Mouse (Mus musculus) stomach, embryonic 15.5 days (tissue): ENCODE results near the gene Mgll. TPM values are rescaled to one million over a fixed set of nuclear protein-coding genes. Genes with fewer than 3 reads are reported as not detected.

Source experiments
- ATAC-seq: fragments of 200-750 bp; cut with Nextera tagmentation; 2 replicates; pipeline ENCODE4 v1.8.0; 2017; ENCODE audit warnings: low read depth, moderate number of reproducible peaks, moderate TSS enrichment; ENCODE audit not compliant: insufficient read depth, low FRiP score
- H3K27ac ChIP-seq: fragments of 300-500 bp; sonication (generic); 2 replicates; pipeline ENCODE4 v1.5.1; 2015; ENCODE audit warnings: mild to moderate bottlenecking, inconsistent platforms
- H3K27me3 ChIP-seq: fragments of 300-500 bp; sonication (generic); replicated peaks from 2 replicates; pipeline ENCODE4 v1.6.1; 2015; ENCODE audit warnings: inconsistent platforms
- H3K36me3 ChIP-seq: fragments of 300-500 bp; sonication (generic); 2 replicates; pipeline ENCODE4 v1.6.1; 2015; ENCODE audit warnings: inconsistent platforms
- H3K4me1 ChIP-seq: fragments of 300-500 bp; sonication (generic); 2 replicates; pipeline ENCODE4 v1.6.1; 2015; ENCODE audit warnings: inconsistent platforms
- H3K4me2 ChIP-seq: fragments of 300-500 bp; sonication (generic); 2 replicates; pipeline ENCODE4 v1.6.1; 2015; ENCODE audit warnings: mild to moderate bottlenecking, inconsistent platforms
- H3K4me3 ChIP-seq: fragments of 300-500 bp; sonication (generic); replicated peaks from 2 replicates; pipeline ENCODE4 v1.5.1; 2015; ENCODE audit warnings: inconsistent platforms
- H3K9ac ChIP-seq: fragments of 300-500 bp; sonication (generic); 2 replicates; pipeline ENCODE4 v1.6.1; 2015; ENCODE audit warnings: inconsistent platforms
- H3K9me3 ChIP-seq: fragments of 300-500 bp; sonication (generic); 2 replicates; pipeline ENCODE4 v1.6.1; 2016; ENCODE audit warnings: inconsistent platforms
- WGBS: fragments of 180-500 bp; shearing (Covaris S2); methylation state at CpG from one replicate; pipeline ENCODE4 v1.1.7; 2015; 5-methylcytosine and 5-hydroxymethylcytosine counted together
- polyA plus RNA-seq: library from polyadenylated mRNA; unstranded; fragments of >200 nt; fragmentation: Nextera tagmentation; extraction: Ambion mirVana; gene quantifications from 2 replicates; pipeline ENCODE4 v1.2.1, GENCODE M21; 2015

Gene Mgll
- polyA plus RNA-seq, 1 experiment from 2014 or later: 109 TPM

GRCm38 (mm10) chr6:88736337-88736736, 12.1 kb downstream of the Mgll start:
- no peak overlapping the region for H3K9ac ChIP-seq
- 0 out of 2 replicates have a peak, but pooled peaks cover 10% of the 10 kb centered on the region for H3K36me3 ChIP-seq
- ATAC-seq: no peak
- WGBS: 69% methylated on average over 8 of the region's 8 CpGs
- 0 out of 2 replicates have a peak overlapping the region, but pooled peaks have one; percentile 20 for H3K4me2 ChIP-seq
- peaks cover 36% of the 10 kb centered on the region for H3K4me1 ChIP-seq
- H3K27me3 ChIP-seq: no peaks in the 10 kb centered on the region
- H3K9me3 ChIP-seq: no peaks in the 10 kb centered on the region
- H3K27ac ChIP-seq: peak overlapping the region; percentile 44; the same call in 1 of the 2 replicates
- H3K4me3 ChIP-seq: no peak overlapping the region

- no peaks in the 10 kb centered on the region for H3K27me3 ChIP-seq
- H3K27ac ChIP-seq: peak overlapping the region; percentile 44; the same call in 1 of the 2 replicates
- no peak overlapping the region for H3K4me3 ChIP-seq
- H3K4me1 ChIP-seq: peaks cover 31% of the 10 kb centered on the region
- 51% methylated on average over 16 of the region's 16 CpGs for WGBS
- H3K9me3 ChIP-seq: no peaks in the 10 kb centered on the region
- ATAC-seq: peak; percentile 25; the same call in 1 of the 2 replicates
- H3K36me3 ChIP-seq: 0 out of 2 replicates have a peak, but pooled peaks cover 10% of the 10 kb centered on the region
- no peak overlapping the region for H3K9ac ChIP-seq
- H3K4me2 ChIP-seq: peak overlapping the region; percentile 20; the same call in 1 of the 2 replicates
These were observed 12.7 kb downstream of the Mgll start for GRCm38 (mm10) chr6:88736741-88737508.

GRCm38 (mm10) chr6:88737509-88737888, 13.3 kb downstream of the Mgll start:
- 65% methylated on average over 6 of the region's 6 CpGs for WGBS
- Histone ChIP-seq H3K9me3 (no peaks in the 10 kb centered on the region), H3K36me3 (0 out of 2 replicates have a peak, but pooled peaks cover 10% of the 10 kb centered on the region), H3K4me3 (no peak overlapping the region), H3K4me2 (no peak overlapping the region), H3K27me3 (no peaks in the 10 kb centered on the region), H3K27ac (no peak overlapping the region), H3K4me1 (peaks cover 29% of the 10 kb centered on the region), H3K9ac (no peak overlapping the region)
- ATAC-seq: no peak

- H3K4me3 ChIP-seq: no peak overlapping the region
- no peaks in the 10 kb centered on the region for H3K36me3 ChIP-seq
- WGBS: 83% methylated on average over 3 of the region's 3 CpGs
- no peak overlapping the region for H3K27ac ChIP-seq
- H3K27me3 ChIP-seq: no peaks in the 10 kb centered on the region
- peak; percentile 80; the same call in 1 of the 2 replicates for ATAC-seq
- H3K9ac ChIP-seq: no peak overlapping the region
- peaks cover 20% of the 10 kb centered on the region for H3K4me1 ChIP-seq
- no peaks in the 10 kb centered on the region for H3K9me3 ChIP-seq
- H3K4me2 ChIP-seq: no peak overlapping the region
These were observed 16.8 kb downstream of the Mgll start for GRCm38 (mm10) chr6:88741041-88741440.

- H3K9me3 ChIP-seq: no peaks in the 10 kb centered on the region
- WGBS: 86% methylated on average over 3 of the region's 3 CpGs
- no peak for ATAC-seq
- H3K4me3 ChIP-seq: no peak overlapping the region
- H3K4me2 ChIP-seq: no peak overlapping the region
- no peaks in the 10 kb centered on the region for H3K27me3 ChIP-seq
- H3K36me3 ChIP-seq: no peaks in the 10 kb centered on the region
- H3K9ac ChIP-seq: no peak overlapping the region
- H3K27ac ChIP-seq: no peak overlapping the region
- peaks cover 14% of the 10 kb centered on the region; the same call in 1 of the 2 replicates for H3K4me1 ChIP-seq
These were observed 17.6 kb downstream of the Mgll start for GRCm38 (mm10) chr6:88741791-88742190.

GRCm38 (mm10) chr6:88742286-88743011, 18.2 kb downstream of the Mgll start:
- Histone ChIP-seq H3K36me3 (no peaks in the 10 kb centered on the region), H3K4me3 (no peak overlapping the region), H3K4me2 (no peak overlapping the region), H3K9me3 (no peaks in the 10 kb centered on the region), H3K27ac (no peak overlapping the region), H3K9ac (no peak overlapping the region), H3K4me1 (0 out of 2 replicates have a peak, but pooled peaks cover 8% of the 10 kb centered on the region), H3K27me3 (no peaks in the 10 kb centered on the region)
- WGBS: 73% methylated on average over 9 of the region's 9 CpGs
- no peak for ATAC-seq

- H3K27ac ChIP-seq: no peak overlapping the region
- no peaks in the 10 kb centered on the region for H3K27me3 ChIP-seq
- ATAC-seq: no peak
- 64% methylated on average over 14 of the region's 14 CpGs for WGBS
- H3K9me3 ChIP-seq: no peaks in the 10 kb centered on the region
- H3K9ac ChIP-seq: no peak overlapping the region
- H3K4me2 ChIP-seq: no peak overlapping the region
- H3K4me1 ChIP-seq: 0 out of 2 replicates have a peak, but pooled peaks cover 3% of the 10 kb centered on the region
- H3K36me3 ChIP-seq: no peaks in the 10 kb centered on the region
- H3K4me3 ChIP-seq: no peak overlapping the region
These were observed 19.5 kb downstream of the Mgll start for GRCm38 (mm10) chr6:88743601-88744291.

GRCm38 (mm10) chr6:88745027-88745426, 20.8 kb downstream of the Mgll start:
- ATAC-seq: no peak
- Histone ChIP-seq H3K9me3 (no peaks in the 10 kb centered on the region), H3K4me3 (no peak overlapping the region), H3K4me1 (0 out of 2 replicates have a peak, but pooled peaks cover 3% of the 10 kb centered on the region), H3K27me3 (no peaks in the 10 kb centered on the region), H3K4me2 (no peak overlapping the region), H3K36me3 (no peaks in the 10 kb centered on the region), H3K9ac (no peak overlapping the region), H3K27ac (no peak overlapping the region)
- whole genome bisulfite sequencing: 81% methylated on average over 10 of the region's 10 CpGs

- no peak overlapping the region for H3K27ac ChIP-seq
- no peaks in the 10 kb centered on the region for H3K36me3 ChIP-seq
- WGBS: 88% methylated on average over 8 of the region's 8 CpGs
- H3K9ac ChIP-seq: no peak overlapping the region
- no peaks in the 10 kb centered on the region for H3K27me3 ChIP-seq
- no peaks in the 10 kb centered on the region for H3K9me3 ChIP-seq
- no peak overlapping the region for H3K4me3 ChIP-seq
- ATAC-seq: no peak
- H3K4me1 ChIP-seq: 0 out of 2 replicates have a peak, but pooled peaks cover 6% of the 10 kb centered on the region
- H3K4me2 ChIP-seq: no peak overlapping the region
These were observed 22.1 kb downstream of the Mgll start for GRCm38 (mm10) chr6:88746271-88746670.

- H3K9ac ChIP-seq: no peak overlapping the region
- ATAC-seq: no peak
- H3K4me1 ChIP-seq: 0 out of 2 replicates have a peak, but pooled peaks cover 2% of the 10 kb centered on the region
- no peak overlapping the region for H3K4me3 ChIP-seq
- H3K27ac ChIP-seq: no peak overlapping the region
- no peaks in the 10 kb centered on the region for H3K27me3 ChIP-seq
- no peaks in the 10 kb centered on the region for H3K36me3 ChIP-seq
- WGBS: 72% methylated on average over 12 of the region's 12 CpGs
- no peak overlapping the region for H3K4me2 ChIP-seq
- no peaks in the 10 kb centered on the region for H3K9me3 ChIP-seq
These were observed 23.3 kb downstream of the Mgll start for GRCm38 (mm10) chr6:88747296-88748040.

- Histone ChIP-seq H3K9ac (no peak overlapping the region), H3K9me3 (no peaks in the 10 kb centered on the region), H3K27ac (no peak overlapping the region), H3K4me2 (no peak overlapping the region), H3K27me3 (no peaks in the 10 kb centered on the region), H3K4me1 (peaks cover 11% of the 10 kb centered on the region; the same call in 1 of the 2 replicates), H3K36me3 (no peaks in the 10 kb centered on the region), H3K4me3 (no peak overlapping the region)
- 49% methylated on average over 6 of the region's 6 CpGs for WGBS
- no peak for ATAC-seq
These were observed 26.7 kb downstream of the Mgll start for GRCm38 (mm10) chr6:88750884-88751283.
